Mouse (Mus musculus) ES-E14 (cell line): ENCODE results near the gene Gpat2. TPM values are rescaled to one million over a fixed set of nuclear protein-coding genes. Genes with fewer than 3 reads are reported as not detected.

Experiments used
- DNase-seq: peaks from one replicate; pipeline ENCODE4 v3.0.0-alpha.2; 2013; ENCODE audit warnings: low read depth, low spot score
- H3K27ac ChIP-seq: 2 replicates; pipeline ENCODE4 v1.5.1; 2012; ENCODE audit warnings: low read depth, mild to moderate bottlenecking, low read length, moderate library complexity, mixed read lengths; ENCODE audit not compliant: poor library complexity, insufficient read depth, severe bottlenecking
- H3K36me3 ChIP-seq: 2 replicates; pipeline ENCODE4 v1.6.1; 2012; ENCODE audit warnings: mild to moderate bottlenecking, low read length, moderate library complexity, mixed read lengths; ENCODE audit not compliant: control insufficient read depth, poor library complexity, insufficient read depth, severe bottlenecking
- H3K4me1 ChIP-seq, 2 experiments: fragments of 150-350 bp in 1 of 2; sonication (generic) in 1 of 2; 2 replicates each; pipeline ENCODE4 v1.6.1; 2012; ENCODE audit warnings: low read length in 2 of 2, mild to moderate bottlenecking in 1 of 2, mixed read lengths in 1 of 2; ENCODE audit not compliant: control insufficient read depth in 2 of 2, insufficient read depth in 2 of 2, poor library complexity in 1 of 2
- H3K4me3 ChIP-seq, 2 experiments: fragments of 150-350 bp in 1 of 2; sonication (generic) in 1 of 2; 2 replicates each; pipeline ENCODE4 v1.5.1; 2012; ENCODE audit warnings: low read length in 2 of 2, low read depth in 1 of 2, mild to moderate bottlenecking in 1 of 2, mixed read lengths in 1 of 2; ENCODE audit not compliant: insufficient read depth in 1 of 2, poor library complexity in 1 of 2, severe bottlenecking in 1 of 2
- H3K9ac ChIP-seq: 2 replicates; pipeline ENCODE4 v1.6.1; 2012; ENCODE audit warnings: low read depth, mild to moderate bottlenecking, low read length, mixed read lengths; ENCODE audit not compliant: poor library complexity, insufficient read depth, severe bottlenecking
- H3K9me3 ChIP-seq: fragments of 150-350 bp; sonication (generic); 2 replicates; pipeline ENCODE4 v1.6.1; 2012; ENCODE audit warnings: low read depth, mild to moderate bottlenecking, low read length; ENCODE audit not compliant: control insufficient read depth, insufficient read depth
- CHD2 ChIP-seq: IDR thresholded peaks from 2 replicates; pipeline ENCODE4 v1.6.1; 2014; ENCODE audit warnings: mild to moderate bottlenecking, low read depth, low read length, inconsistent platforms
- HCFC1 ChIP-seq: IDR thresholded peaks from 2 replicates; pipeline ENCODE4 v1.6.1; 2012; ENCODE audit warnings: low read length, inconsistent platforms, borderline replicate concordance; ENCODE audit not compliant: insufficient read depth
- MAFK ChIP-seq: IDR thresholded peaks from 2 replicates; pipeline ENCODE4 v1.6.1; 2014; ENCODE audit warnings: mild to moderate bottlenecking, low read depth, low read length, inconsistent platforms; ENCODE audit not compliant: insufficient read depth
- ZC3H11A ChIP-seq: IDR thresholded peaks from 2 replicates; pipeline ENCODE4 v1.6.1; 2012; ENCODE audit warnings: low read depth, mild to moderate bottlenecking, inconsistent platforms, low read length, borderline replicate concordance
- ZNF384 ChIP-seq: IDR thresholded peaks from 2 replicates; pipeline ENCODE4 v1.6.1; 2012; ENCODE audit warnings: low read depth, low read length, inconsistent platforms
- in situ Hi-C, 2 experiments: fragments of 600-800 bp; cut with MboI; formaldehyde crosslinking; loops; one replicate each; pipeline ENCODE4 v1.15.1; 2025; ENCODE audit warnings: low sequenced_read_pairs in 2 of 2, inconsistent platforms in 1 of 2; ENCODE audit not compliant: unreplicated experiment in 2 of 2
- total RNA-seq: library from RNA; depleted of rRNA; stranded (reverse); fragments of 300-350 nt; gene quantifications from 2 replicates; pipeline ENCODE4 v1.2.3, GENCODE M21; 2012

Gene Gpat2
- total RNA-seq, 1 experiment, result 27.3 TPM

GRCm38 (mm10) chr2:127378611-127378990, 46.4 kb upstream of the Gpat2 start:
- TF ChIP-seq ZNF384 (no peak), MAFK (no peak), CHD2 (no peak), ZC3H11A (no peak), HCFC1 (no peak)
- DNase-seq, result no peak
- in situ Hi-C loops, result no loop called here

DNA sequence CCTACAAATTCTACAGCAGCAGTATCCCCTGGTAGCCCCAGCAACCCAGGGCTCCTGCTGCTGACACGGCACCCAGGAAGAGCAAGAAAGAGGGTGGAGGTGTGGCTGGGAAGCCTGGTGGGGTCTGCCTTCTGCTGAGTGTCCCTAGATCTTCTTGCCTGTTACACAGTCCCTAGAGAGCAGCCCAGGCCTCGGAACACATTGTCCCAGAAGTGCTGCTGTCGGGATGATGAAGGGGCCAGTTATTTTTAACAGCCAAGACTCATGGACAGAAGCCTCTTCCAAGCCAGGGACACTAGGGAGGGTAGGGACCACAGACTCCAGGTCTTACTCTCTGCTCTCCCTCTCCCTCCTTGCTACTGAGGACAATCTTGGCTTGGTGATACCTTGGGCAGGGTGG, 45.7 kb upstream of the Gpat2 start:
- H3K27ac ChIP-seq, result no peak overlapping the region
- in situ Hi-C loops, result no loop called here
- no peaks in the 10 kb centered on the region for H3K9me3 ChIP-seq

More at GRCm38 (mm10) chr2:127378611-127378990, 46.4 kb upstream of the Gpat2 start:
- no peak overlapping the region for H3K4me3 ChIP-seq
- H3K9me3 ChIP-seq, result no peaks in the 10 kb centered on the region
- no peak overlapping the region for H3K27ac ChIP-seq
- no peaks in the 10 kb centered on the region for H3K36me3 ChIP-seq
- no peaks in the 10 kb centered on the region for H3K4me1 ChIP-seq
- H3K9ac ChIP-seq, result no peak overlapping the region

GRCm38 (mm10) chr2:127383881-127384280, 41.1 kb upstream of the Gpat2 start:
- Histone ChIP-seq H3K36me3 (no peaks in the 10 kb centered on the region), H3K4me3 (no peak overlapping the region), H3K4me1 (no peaks in the 10 kb centered on the region), H3K9ac (no peak overlapping the region), H3K9me3 (no peaks in the 10 kb centered on the region), H3K27ac (no peak overlapping the region)
- in situ Hi-C loops, result no loop called here
- DNase-seq, result no peak
- TF ChIP-seq ZC3H11A (no peak), MAFK (no peak), CHD2 (no peak), ZNF384 (no peak), HCFC1 (no peak)

More for the DNA sequence above, 45.7 kb upstream of the Gpat2 start:
- no peak for DNase-seq
- Histone ChIP-seq H3K4me1 (no peaks in the 10 kb centered on the region), H3K4me3 (no peak overlapping the region), H3K36me3 (no peaks in the 10 kb centered on the region), H3K9ac (no peak overlapping the region)
- TF ChIP-seq ZC3H11A, result no peak
- TF ChIP-seq MAFK, result no peak
- no peak for TF ChIP-seq HCFC1
- no peak for TF ChIP-seq CHD2
- TF ChIP-seq ZNF384, result no peak

- no peak for TF ChIP-seq HCFC1
- TF ChIP-seq MAFK, result no peak
- TF ChIP-seq CHD2, result no peak
- TF ChIP-seq ZC3H11A, result no peak
- no peak for TF ChIP-seq ZNF384
- no peaks in the 10 kb centered on the region for H3K4me1 ChIP-seq
- DNase-seq, result no peak
- H3K27ac ChIP-seq, result no peak overlapping the region
- H3K9ac ChIP-seq, result no peak overlapping the region
- H3K4me3 ChIP-seq, result no peak overlapping the region
- in situ Hi-C loops, result no loop called here
- H3K9me3 ChIP-seq, result no peaks in the 10 kb centered on the region
- H3K36me3 ChIP-seq, result no peaks in the 10 kb centered on the region
Measured at GRCm38 (mm10) chr2:127387521-127387920, 37.5 kb upstream of the Gpat2 start.

GRCm38 (mm10) chr2:127390352-127390751, 34.6 kb upstream of the Gpat2 start:
- H3K27ac ChIP-seq, result no peak overlapping the region
- no peaks in the 10 kb centered on the region for H3K36me3 ChIP-seq
- in situ Hi-C loops, result no loop called here
- no peak overlapping the region for H3K4me3 ChIP-seq
- no peak for TF ChIP-seq HCFC1
- TF ChIP-seq ZNF384, result no peak
- TF ChIP-seq ZC3H11A, result no peak
- TF ChIP-seq CHD2, result no peak
- H3K4me1 ChIP-seq, result no peaks in the 10 kb centered on the region
- no peak overlapping the region for H3K9ac ChIP-seq
- no peaks in the 10 kb centered on the region for H3K9me3 ChIP-seq
- no peak for DNase-seq
